Mouse (Mus musculus) bone marrow, adult 2 months (tissue): ENCODE measurements around the gene Add3.

Experiments
- CTCF ChIP-seq: fragments of 200-500 bp; IDR thresholded peaks from 2 replicates; pipeline ENCODE4 v1.5.1; 2011; ENCODE audit warnings: low read length, control low read depth; ENCODE audit not compliant: control insufficient read depth, insufficient read depth
- POLR2A ChIP-seq: fragments of 200-500 bp; IDR thresholded peaks from 2 replicates; pipeline ENCODE4 v1.6.1; 2011; ENCODE audit warnings: low read depth, mild to moderate bottlenecking, control low read depth, low read length, borderline replicate concordance; ENCODE audit not compliant: control insufficient read depth

GRCm38 (mm10) chr19:53193964-53194582 is 53.8 kb downstream of the Add3 start:
- TF ChIP-seq POLR2A (0 out of 2 replicates have a peak, but pooled peaks have one; percentile 11), CTCF (no peak)
